Mouse (Mus musculus) cerebellum, postnatal 10 days (tissue): ENCODE measurements around the gene Gm1527.
A peak's percentile ranks its signal among the peaks of the same experiment; 100 is the strongest.
"Not testable (repeated sequence)": the region's sequence is repeated elsewhere in the genome, so short reads cannot be mapped to it uniquely, and the experiment has no call there.

Experiments
- DNase-seq, 2 experiments: peaks; one replicate each; pipeline ENCODE4 v3.0.0; 2021; ENCODE audit warnings: mixed read lengths in 2 of 2

Gene Gm1527

DNA sequence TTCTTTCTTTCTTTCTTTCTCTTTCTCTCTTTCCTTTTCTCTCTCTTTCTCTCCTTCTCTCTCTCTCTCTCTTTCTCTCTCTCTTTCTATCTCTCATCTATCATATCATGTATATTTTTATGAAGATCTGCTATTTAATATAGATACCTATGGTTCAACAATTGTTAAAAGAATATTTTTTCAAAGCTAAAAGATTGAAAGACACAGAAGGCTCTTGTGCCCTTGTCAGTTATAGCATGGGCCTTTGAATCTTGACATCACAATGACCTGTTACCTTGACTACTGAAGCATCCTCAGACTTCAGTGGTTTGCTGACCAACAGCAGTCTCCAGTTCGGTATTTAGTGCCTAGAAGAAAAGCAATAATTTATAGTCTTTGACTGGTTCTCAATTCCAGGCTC is at the start of gene Gm1527:
Gene Gm1527, plus strand, starts transcription at position 301 of the 400 bp plus-strand sequence.
- no peak for DNase-seq

DNA sequence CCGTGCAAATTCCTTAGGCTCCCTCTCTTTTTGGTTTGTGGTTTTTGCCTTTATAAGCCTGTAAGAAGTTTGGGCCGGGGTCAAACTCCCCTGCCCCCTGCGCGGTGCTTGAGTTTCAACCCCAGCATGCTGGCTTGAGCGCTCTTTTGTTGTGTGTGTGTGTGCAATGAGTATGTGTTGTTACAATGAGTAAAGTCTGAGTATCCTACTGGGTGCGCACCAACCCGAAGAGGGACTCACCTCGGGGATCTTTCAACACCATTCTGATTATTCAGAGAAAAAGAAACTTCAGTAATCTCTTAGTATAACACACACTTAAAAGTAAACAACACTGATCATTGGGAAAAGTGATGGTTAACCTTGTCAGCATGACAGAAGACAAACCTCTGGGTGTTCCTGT is 49.2 kb upstream of the Gm1527 start:
- DNase-seq: no peak

- DNase-seq: no peak
These were observed 45.3 kb upstream of the Gm1527 start for GRCm38 (mm10) chr3:28847115-28847514.

GRCm38 (mm10) chr3:28852174-28852573 is 40.2 kb upstream of the Gm1527 start:
- not testable (repeated sequence) for DNase-seq

DNA sequence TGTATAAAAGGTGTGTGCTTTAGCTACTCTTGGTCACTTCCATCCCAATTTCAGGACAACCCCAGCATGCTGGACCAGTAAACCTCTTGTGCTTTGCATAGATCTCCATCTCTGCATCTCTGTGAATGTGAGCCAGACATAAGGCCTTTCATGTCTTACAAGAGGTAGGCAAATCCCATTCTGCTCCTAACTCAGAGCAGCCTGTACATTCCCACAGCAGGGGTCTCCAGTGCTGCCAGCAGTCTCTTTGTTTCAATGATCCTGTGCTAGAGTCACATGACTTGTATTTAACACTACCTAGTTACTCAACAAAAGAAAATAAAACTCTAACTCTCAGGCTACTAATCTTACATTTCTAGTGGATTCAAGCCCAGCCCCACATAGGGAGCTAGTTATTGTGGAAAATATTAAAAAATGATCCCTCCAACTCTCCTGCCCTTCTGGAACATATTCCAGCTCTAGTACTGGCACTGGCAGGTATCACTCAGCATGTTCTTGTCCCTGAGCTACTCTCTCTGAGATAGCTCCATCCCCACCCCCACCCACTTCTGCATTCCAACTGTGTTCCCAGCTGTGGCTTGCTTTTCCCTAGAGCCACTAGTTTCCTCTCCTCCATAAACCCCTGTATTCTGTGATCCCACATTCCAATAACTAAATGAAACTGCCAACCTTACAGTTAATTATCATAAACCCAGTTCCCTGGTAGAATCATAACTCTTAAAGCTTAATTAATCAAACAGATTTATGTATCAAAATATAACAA is 32.6 kb upstream of the Gm1527 start:
- peak; percentile 10 to 24 for DNase-seq

GRCm38 (mm10) chr3:28896966-28897365 is 4.5 kb downstream of the Gm1527 start:
- DNase-seq: not testable (repeated sequence)

- DNase-seq: no peak
These were observed 73.5 kb downstream of the Gm1527 start for GRCm38 (mm10) chr3:28965931-28966330.

DNA sequence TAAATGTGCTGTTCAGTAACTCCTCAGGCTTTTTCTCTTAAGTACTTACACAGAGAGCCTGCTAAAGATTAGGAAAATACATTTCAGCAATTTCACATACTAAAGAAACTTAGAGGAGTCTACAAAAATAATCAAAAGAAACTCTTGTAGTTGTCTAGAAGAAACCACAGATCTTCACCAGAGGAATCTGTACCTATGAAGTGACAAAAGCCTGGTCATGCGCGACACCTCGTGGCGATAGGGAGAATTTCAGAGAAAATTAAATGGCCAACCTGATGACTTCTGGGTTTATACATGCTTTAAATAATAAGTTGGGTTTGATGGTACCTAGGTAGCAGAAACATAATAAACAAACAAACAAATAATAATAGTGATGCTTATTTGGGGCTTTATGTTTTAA is 76.4 kb downstream of the Gm1527 start:
- DNase-seq: peak; percentile 55 to 59
